Mouse (Mus musculus): Measurements from ENCODE around the gene Lama4. TPM values are rescaled to one million over a fixed set of nuclear protein-coding genes. Genes with fewer than 3 reads are reported as not detected.
A peak's percentile ranks its signal among the peaks of the same experiment; 100 is the strongest.

Gene Lama4
- 10 to 100 TPM in 3 of 4 experiments, 1 to 10 TPM in 1; 9.2 to 16.9 (median 11.5) TPM for total RNA-seq (2022)

DNA sequence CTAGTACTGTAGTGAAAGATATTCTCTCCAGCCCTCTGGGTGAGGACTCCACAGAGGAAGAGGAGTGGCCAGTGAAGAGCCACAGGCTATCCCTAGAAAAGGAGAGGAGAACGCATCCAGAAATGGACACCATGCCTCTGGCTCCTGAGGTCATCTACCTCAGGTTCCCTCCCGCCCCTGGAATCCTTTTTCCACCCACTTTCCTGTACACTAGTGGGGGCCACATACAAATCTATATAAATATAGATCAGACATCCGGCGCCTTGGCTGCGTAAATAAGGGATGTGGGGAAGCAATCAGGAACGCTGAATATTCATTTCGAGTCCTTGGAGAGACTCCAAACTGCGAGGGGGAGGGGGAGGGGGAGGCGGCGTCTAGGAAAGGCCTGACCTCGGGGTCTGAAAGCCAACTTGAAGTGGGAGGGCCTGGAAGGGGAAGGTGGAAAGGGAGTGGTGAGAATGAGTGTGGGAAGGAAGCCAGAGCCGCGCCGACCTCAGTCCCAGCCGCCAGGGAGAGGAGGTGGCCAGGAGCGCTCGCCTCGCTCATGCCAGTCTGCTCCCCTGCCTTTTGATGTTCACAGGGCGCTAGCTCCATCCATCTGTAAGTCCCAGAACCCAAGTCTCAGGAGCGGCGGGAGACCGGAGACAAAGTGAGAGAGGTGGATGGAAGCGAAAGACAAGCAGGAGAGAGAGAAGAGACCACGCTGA lies at the start of gene Lama4:
Gene Lama4, plus strand, starts transcription at position 441 of the 707 bp plus-strand sequence.
- peak; percentile 45 to 62 for DNase-seq (ENCODE audit: low spot score in 2 of 2)

- DNase-seq (ENCODE audit: low spot score in 2 of 2): no peak
Measured at GRCm38 (mm10) chr10:38916027-38916617, 49.2 kb upstream of the Lama4 start.

GRCm38 (mm10) chr10:38928940-38929697 lies 36.2 kb upstream of the Lama4 start:
- no peak for DNase-seq (ENCODE audit: low spot score in 2 of 2)

- DNase-seq (ENCODE audit: low spot score in 2 of 2): no peak
Measured at GRCm38 (mm10) chr10:38944701-38945100, 20.6 kb upstream of the Lama4 start.

DNA sequence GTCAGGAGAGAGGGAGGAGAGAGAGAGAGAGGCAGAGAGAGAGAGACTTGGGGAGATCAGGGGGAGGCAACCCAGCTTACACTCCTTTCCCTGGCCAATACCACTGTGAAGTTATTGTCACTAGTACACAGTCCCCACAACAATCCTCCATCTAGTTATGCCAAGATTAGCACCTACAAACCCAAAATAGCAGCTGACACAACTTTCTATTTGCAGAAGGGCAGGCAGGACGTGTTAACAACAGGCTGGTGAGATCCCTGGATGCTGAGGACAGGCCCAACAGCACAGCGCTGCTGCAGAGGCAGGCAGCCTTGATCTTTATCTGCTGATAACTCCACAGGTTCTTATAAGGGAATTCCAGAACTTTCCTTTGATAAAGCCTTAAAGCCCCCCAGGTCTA lies 3.4 kb upstream of the Lama4 start:
- no peak for DNase-seq (ENCODE audit: low spot score in 2 of 2)

- no peak for DNase-seq (ENCODE audit: low spot score in 2 of 2)
Measured at GRCm38 (mm10) chr10:38964719-38965074, 618 bp upstream of the Lama4 start.

DNA sequence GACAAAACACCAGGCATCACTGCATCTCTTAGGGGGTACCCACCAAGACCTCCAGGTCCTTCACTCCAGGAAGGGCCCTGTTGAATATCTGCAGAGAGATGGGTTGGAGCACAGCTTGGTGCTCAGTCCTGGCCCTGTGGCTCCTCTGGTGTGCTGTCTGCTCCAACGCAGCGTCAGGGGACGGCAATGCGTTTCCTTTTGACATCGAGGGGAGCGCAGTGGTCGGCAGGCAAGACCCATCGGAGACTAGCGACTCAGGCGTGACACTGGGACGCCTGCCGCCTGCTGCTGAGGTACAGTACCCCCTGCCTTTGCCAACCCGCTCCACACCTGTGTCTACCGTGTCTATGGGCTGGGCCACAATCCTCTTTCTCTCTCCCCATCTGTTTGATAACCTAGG lies 542 bp downstream of the Lama4 start:
- DNase-seq (ENCODE audit: low spot score in 2 of 2): peak in 1 of 2 experiments; percentile 10

GRCm38 (mm10) chr10:38966646-38967045 lies 1.3 kb downstream of the Lama4 start:
- DNase-seq (ENCODE audit: low spot score in 2 of 2): no peak

- peak in 1 of 2 experiments; percentile 17 for DNase-seq (ENCODE audit: low spot score in 2 of 2)
Measured at GRCm38 (mm10) chr10:38968326-38969072, 3.2 kb downstream of the Lama4 start.

GRCm38 (mm10) chr10:38969543-38969942 lies 4.2 kb downstream of the Lama4 start:
- no peak for DNase-seq (ENCODE audit: low spot score in 2 of 2)

DNA sequence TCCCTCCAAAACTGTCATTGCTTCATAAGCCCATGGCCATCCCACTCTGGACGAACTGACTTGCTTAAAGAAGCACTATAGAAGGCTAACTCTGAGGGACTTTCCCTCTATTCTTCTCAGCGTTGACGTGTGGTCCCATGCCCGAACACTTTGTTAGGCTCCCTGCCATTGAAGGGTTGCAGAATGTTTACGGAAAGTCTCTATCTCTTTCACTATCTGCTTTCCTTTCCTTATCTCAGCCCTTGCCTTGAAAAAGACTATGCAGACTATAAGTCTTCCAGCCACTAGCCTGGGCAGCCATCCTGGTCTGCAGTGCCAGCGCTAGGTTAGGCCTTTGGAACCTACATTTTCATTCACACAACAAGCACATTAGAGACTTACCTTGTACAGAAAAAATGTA lies 4.7 kb downstream of the Lama4 start:
- no peak for DNase-seq (ENCODE audit: low spot score in 2 of 2)

DNA sequence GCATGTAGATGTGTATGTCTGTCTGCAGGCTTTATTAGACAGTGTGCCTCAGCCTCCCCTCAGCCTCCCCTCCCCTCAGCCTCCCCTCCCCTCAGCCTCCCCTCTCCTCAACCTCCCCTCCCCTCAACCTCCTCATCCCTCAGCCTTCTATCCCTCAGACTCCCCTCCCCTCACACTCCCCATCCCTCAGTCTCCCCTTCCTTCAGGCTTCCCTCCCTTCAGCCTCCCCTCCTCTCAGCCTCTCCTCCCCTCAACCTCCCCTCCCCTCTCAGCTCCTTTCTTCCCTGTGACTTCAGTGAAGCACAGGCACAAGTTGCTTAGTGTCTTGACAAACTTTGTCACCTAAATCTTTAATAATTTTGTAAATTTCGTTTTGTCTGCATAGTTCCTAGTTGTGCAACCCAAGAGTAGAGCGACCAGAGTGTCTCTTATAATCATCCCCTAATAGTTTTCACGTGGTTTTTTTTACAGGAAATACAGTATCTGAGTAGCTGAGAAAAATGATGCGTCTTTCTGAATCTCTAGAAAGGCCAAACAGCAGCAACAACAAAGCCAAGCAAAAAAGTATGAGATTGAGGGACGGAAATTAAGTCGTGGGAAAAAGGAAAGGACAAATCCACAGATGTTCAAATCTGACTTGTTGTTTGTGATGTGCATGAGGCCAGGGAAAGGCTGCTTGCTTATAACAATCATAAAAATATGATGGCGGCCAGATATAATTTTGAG lies 7.1 kb downstream of the Lama4 start:
- DNase-seq (ENCODE audit: low spot score in 2 of 2): no peak

DNA sequence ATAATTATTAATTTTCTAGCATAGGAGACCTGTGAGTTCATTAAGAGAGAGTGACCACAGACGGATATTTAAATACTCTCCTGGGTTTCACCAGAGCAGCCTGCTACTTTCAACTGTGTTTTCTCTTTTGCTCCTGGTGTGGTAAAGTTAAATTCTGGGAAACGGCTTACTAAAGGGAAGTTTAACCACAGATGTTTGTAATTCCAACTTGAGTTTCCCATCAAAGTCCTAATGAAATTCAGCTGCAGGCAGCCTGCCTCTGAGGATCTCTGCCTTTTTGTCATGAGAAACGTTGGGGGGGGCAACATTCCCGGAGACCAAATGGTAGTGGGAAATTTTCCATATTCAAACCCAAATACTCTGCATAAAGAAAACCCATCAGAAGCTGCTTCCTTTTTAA lies 7.7 kb downstream of the Lama4 start:
- DNase-seq (ENCODE audit: low spot score in 2 of 2): no peak

GRCm38 (mm10) chr10:38978195-38978594 lies 12.9 kb downstream of the Lama4 start:
- DNase-seq (ENCODE audit: low spot score in 2 of 2): no peak

- no peak for DNase-seq (ENCODE audit: low spot score in 2 of 2)
Measured at GRCm38 (mm10) chr10:38979699-38980098, 14.4 kb downstream of the Lama4 start.

DNA sequence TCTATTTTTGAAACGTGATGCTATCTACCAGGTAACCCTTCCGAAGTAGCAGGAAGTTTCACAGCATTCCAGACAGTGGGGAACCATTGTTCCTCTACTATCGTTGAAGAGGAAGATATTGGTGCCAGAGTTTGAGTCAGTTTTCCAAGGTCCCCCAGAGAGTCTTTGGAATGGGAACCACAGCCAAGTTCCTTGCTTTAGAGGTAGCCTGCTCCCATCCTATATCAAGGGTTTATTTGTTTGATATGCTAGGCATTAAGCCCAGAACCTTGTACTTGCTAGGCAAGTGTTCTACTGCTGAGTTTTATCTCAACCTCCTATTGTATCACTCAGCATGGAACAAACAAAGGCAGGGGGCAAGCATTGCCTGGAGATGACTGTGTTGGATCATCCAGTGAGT lies 15.7 kb downstream of the Lama4 start:
- DNase-seq (ENCODE audit: low spot score in 2 of 2): no peak

- no peak for DNase-seq (ENCODE audit: low spot score in 2 of 2)
Measured at GRCm38 (mm10) chr10:38984358-38985075, 19.2 kb downstream of the Lama4 start.

DNA sequence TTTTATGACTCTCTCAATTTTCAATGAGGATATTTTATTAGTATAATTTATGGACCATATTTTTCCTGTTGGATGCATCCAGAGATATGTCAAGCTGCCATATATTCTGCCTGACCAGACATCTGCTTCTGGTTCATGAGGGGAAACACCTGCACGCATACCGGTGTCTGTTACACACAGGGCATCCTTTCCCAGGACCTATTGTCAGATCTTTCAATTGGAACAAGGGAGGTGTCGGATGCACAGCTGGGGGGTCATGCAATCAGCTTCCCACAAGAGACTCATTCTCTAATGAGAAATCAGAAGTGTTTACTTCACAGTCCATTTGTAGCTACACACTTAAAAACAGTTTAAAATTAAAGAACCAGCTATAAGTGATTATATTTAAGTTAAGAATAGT lies 20.7 kb downstream of the Lama4 start:
- no peak for DNase-seq (ENCODE audit: low spot score in 2 of 2)

GRCm38 (mm10) chr10:38992827-38993226 lies 27.5 kb downstream of the Lama4 start:
- DNase-seq (ENCODE audit: low spot score in 2 of 2): no peak

DNA sequence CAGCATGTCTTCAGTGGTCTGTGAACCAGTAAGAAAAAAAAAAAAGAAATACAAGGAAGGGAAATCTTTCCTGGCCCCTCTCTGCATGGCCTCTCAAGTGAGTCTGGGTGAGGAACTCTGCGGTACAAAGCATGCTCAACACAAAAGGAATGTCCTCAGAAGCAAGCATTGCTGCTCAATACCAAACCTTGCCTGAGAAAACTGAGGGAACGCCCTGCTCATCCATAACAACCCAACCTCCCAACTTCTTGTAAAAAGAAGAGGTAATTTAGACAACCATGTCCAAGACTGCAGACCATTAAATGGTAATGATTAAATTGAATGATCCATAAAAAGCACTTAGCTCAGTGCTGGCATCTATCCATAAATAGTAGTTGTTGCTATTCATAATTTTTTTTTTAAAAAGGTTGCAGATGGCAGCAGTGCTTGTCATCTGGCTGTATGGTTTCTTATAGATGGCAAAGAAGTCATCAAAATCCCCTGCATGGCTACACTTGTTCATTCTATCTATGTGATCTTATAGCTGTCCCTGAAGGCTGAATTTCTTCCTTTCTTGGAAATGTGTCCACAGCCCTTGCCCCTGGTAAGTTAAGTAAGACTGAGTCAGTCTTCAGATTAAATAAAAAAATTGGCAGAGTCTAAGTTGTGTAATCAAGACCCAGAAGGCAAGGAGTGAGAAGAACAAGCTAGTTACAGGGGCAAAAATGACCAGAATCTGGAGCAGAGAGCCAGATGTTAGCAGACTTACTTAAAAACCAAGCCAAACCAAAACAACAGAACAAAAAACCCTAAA lies 28.5 kb downstream of the Lama4 start:
- no peak for DNase-seq (ENCODE audit: low spot score in 2 of 2)

All from gastrocnemius, adult 8-10 months (tissue).